Mouse (Mus musculus): ENCODE results near the gene Smad5. TPM values are rescaled to one million over a fixed set of nuclear protein-coding genes. Genes with fewer than 3 reads are reported as not detected.

Gene Smad5
- total RNA-seq, 2 experiments from 2014 or later: 30.6 to 30.7 TPM

DNA sequence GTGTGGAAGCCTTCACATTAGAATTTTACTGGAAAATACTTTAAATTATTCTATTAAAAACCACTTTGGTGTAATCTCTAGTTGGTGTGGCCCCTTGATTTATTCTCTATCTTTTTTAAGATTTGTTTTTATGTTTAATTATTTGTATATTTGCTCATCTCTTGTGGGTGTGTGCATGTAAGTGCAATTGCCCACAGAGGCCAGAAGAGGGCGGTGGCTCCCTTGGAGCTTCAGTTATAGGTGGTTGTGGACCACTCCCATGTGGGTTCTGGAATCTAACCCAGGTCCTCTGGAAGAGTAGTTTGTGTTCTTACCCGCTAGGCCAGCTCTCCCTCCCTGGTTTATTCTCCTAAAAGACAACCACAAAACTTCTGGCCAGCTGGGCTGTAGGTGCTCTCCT, 3.4 kb upstream of the Smad5 start:
- no peak for DNase-seq
- intact Hi-C loops (cut with DNase I): no loop called here

DNA sequence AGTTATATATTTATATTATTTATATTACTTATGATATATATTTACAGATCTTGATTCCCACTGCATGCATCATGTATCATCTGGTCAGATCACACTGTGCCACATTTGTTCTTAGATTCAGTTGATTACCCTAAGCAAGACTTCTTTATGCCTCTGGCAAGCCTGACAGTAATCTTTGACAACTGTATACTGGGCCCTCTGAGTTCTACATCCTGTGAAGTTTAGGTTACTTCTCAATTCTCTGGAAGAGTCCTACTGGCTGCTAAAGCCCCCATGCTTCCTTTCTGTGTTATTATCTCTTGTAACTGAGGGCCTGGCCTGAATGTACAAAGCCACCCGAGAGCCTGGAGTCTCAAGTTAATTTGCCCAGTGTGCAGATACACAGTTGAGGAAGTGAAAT, 1.8 kb upstream of the Smad5 start:
- DNase-seq: no peak
- intact Hi-C loops (cut with DNase I): loop anchor here (5.0 kb wide), 1 partner anchor 39 kb away; no protein-coding TSS in a partner anchor

DNA sequence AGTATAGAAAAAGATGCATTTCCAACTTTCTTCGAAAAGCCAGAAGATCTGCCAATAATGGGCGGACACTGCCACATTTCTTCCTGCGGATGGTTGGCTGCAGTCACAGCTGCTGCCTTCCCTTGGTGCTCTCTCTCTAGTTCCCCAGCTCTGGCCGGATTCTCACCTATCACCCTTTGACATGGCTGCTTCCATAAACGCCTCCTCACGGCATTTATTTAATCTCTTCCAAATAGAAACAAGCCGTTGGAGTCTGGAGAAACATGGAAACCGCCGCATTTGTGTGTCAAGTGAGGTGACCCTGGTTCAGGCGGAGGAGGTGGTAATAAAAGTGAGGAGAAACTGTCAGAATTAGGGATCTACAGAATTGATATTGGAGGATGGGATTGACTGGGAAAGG, 886 bp upstream of the Smad5 start:
- DNase-seq: no peak
- intact Hi-C loops (cut with DNase I): loop anchor here (2.0 to 5.0 kb wide), 2 partner anchors 23 to 40 kb away; no protein-coding TSS in a partner anchor

DNA sequence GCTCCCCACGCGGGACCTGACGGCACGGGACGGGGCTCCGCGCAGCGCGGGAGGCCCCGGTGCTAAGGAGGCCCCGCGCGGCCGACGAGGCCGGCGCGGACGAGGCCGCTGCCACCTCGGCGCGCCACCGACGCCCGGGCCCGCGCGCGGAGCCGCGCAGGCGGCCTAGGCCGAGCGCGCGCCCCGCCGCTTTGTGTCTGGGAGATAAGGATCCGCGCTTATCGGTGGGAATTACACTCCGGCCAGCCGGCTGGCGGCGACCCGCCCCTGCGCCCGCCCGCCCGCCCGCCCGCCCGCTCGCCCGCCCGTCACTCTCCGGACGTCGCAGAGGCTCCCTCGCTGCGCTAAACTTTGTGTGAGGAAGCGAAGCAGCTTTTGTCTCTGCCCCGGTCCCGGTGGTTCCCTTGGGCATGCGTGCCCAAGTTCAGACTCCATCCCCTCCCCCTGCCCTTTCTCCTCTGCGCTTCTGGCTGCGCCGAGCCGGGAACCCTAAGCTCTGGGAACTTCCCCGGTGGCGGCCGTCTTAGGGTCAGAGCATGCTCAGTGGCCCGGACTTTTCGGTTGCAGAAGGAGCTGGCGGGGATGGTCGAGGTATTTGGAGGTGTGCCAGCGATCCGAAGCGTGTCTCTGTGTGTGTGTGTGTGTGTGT, 536 bp downstream of the Smad5 start:
- intact Hi-C loops (cut with DNase I): loop anchor here (2.0 to 5.0 kb wide), 2 partner anchors 25 to 41 kb away; no protein-coding TSS in a partner anchor
- peak; percentile 76 to 78 for DNase-seq

DNA sequence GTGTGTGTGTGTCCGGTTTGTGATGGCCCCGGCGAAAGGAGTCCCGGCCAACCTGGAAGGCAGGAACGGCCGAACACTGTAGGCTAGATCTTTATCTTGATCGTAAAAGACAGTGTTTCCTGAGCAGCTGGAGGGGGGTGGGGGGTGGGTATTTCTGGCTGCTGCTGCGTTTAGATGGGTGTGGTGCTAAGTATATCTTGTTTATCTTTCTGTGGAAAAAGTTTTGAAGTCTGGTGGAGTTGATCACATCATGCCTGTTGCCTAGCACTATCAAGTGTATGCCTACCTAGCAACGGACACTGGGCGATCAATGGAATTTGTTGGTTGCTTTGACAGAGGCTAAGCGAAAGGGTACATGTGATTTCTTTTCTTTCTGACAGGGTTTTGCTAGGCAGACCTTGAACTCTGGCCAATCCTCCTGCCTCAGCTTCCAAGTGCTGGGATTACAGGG, 1.1 kb downstream of the Smad5 start:
- intact Hi-C loops (cut with DNase I): loop anchor here (2.0 to 5.0 kb wide), 2 partner anchors 25 to 42 kb away; no protein-coding TSS in a partner anchor
- DNase-seq: peak; percentile 14 to 37

DNA sequence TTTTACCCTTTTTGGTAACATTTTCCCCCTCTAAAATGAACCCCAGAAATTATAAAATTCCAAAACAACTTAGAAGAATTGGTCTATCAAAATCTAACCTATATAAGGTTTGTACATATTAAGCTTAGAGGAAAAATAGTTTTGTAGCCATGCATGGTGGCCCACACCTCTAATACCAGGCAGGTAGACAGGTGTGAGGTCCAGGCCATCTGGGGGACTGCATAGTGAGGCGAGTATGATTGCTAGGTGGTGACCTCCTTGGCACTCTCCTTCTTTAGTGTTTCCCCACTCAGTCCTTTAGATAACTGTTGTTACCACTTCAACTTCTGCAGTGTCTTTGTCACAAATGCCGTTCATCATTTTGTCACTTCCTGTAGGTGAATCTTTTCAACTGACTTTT, 1.8 kb downstream of the Smad5 start:
- intact Hi-C loops (cut with DNase I): loop anchor here (5.0 kb wide), 1 partner anchor 42 kb away; no protein-coding TSS in a partner anchor
- no peak for DNase-seq

DNA sequence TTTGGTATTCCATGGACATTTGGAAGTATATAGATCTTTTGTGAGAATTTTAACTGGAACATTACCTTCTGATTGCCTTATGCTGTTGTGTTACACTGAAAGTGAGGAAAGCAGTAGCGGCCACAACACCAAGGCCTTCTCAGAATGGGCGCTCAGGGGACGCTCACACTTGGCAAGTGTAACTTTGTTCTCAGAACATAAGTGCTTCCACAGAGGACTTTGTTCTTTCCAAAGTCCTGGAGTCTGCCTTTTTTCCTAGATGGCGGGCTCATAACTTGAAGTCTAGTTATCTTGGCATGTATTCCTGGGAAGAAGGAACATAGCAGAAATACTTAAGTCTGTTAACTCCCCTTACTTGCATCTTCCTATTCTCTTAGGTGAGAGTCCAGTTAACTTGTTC, 4.3 kb downstream of the Smad5 start:
- intact Hi-C loops (cut with DNase I): no loop called here

DNA sequence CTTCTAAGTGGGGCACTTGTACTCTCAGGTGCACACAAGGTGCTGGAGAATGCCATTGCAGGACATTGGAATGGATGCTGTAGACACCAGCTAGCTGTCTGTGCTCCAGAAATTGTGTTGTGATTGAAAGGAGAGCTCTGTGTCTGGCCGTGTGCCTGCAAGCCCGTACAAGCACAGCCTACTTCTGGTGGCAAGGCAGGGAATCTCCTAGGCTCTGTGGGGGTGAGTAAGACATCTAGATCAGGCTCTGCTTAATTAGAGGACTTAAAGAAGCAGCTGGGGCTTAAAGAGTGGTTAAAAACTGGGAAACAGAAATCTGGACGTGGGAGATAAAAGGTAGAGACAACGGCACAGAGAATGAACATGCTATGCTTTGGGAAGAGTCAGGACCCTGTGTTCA, 4.8 kb downstream of the Smad5 start:
- DNase-seq: no peak
- intact Hi-C loops (cut with DNase I): no loop called here

More for the DNA sequence above, 4.3 kb downstream of the Smad5 start:
- DNase-seq: no peak

DNA sequence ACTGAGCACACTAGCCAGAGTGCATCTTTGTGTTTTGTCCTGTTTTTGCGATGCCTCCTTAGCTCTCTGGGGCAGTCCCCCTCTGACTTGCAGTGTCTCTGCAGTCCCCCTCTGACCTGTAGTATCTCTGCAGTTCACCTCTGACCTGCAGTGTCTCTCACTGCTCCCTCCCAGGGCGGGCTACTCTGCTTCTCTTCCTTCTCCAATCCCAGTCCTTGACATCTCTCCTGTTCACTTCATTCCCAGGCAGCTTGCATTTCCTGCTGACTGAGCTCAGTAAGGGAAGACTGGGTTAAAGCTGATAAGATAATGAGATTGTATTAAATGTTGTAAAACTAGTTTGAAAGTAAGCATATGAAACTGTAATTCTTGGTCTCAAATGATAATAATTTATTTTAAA, 7.8 kb downstream of the Smad5 start:
- intact Hi-C loops (cut with DNase I): no loop called here
- no peak for DNase-seq

DNA sequence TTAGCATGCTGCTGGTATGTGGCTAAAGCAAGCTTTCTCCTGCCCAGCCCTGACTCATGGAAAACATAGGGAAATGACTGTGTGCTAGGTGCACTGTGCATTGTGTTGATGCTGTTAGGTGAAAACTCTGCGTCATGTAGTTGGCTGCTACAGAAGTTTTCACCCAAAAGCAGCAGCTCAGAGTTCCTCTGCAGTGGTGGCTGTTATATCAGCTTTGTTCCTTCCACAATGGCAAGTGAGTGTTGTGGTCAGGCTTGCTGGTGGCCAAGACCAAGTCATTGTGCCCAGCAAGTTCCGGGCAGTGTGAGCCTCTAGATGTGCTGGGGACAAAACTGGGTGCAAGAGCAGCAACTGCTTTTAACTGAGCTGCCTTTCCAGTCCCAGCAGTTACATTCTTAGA, 9.4 kb downstream of the Smad5 start:
- intact Hi-C loops (cut with DNase I): no loop called here
- DNase-seq: no peak

DNA sequence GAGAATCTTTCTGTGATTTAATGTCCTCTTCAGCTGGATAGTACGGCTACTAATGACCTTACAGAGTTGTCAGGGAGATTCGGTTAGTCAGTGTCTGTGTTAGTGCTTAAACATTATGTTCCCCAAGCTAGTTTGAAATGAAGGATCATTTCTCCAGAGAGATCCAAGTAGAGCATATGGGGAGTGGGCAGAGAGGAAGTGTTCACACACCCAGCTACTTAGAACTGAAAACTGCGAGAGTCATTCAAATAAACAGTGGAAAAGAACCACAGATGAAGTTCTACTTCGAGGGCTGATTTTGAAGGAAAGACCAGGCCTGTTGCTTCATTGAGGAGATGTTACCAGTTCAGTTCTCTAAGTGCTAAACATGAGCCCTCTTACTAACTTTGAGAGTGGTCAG, 23.7 kb downstream of the Smad5 start:
- no peak for DNase-seq
- intact Hi-C loops (cut with DNase I): no loop called here

DNA sequence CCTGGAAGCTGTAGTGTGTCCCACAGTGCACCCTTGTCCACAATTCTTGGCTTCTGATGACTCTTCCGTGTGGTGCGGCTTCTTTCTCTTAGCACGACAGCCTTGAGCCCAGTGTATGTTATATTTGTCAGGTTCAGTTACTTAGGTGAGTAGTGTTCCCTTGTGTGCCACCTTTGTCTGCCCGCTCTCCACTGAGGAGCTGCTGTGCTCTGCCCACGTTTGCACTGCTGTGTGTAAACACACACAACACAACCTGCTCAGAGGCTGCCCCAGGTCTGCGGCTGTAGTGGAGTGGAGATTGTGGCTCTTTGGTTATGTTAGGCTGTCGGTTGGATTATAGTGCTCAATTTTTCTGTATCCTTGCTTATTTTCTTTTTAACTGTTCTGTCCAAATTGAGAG, 26.2 kb downstream of the Smad5 start:
- no peak for DNase-seq
- intact Hi-C loops (cut with DNase I): no loop called here

DNA sequence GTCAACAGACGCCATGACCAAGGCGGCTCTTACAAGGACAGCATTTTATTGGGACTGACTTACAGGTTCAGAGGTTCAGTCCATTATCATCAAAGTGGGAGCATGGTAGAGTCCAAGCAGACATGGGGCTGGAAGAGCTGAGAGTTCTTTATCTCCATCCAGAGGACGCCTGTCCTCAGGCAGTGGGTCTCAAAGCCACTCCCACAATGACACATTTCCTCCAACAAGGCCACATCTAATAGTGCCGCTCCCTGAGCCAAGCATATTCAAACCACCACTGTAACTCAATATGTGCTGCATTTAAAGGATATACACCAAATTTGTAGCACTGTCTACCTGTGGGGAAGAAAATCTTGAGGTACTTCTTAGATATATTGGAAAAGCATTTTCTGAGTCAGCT, 31.8 kb downstream of the Smad5 start:
- no peak for DNase-seq
- intact Hi-C loops (cut with DNase I): loop anchor here (2.0 to 5.0 kb wide), 4 partner anchors 76 to 257 kb away; no protein-coding TSS in a partner anchor

DNA sequence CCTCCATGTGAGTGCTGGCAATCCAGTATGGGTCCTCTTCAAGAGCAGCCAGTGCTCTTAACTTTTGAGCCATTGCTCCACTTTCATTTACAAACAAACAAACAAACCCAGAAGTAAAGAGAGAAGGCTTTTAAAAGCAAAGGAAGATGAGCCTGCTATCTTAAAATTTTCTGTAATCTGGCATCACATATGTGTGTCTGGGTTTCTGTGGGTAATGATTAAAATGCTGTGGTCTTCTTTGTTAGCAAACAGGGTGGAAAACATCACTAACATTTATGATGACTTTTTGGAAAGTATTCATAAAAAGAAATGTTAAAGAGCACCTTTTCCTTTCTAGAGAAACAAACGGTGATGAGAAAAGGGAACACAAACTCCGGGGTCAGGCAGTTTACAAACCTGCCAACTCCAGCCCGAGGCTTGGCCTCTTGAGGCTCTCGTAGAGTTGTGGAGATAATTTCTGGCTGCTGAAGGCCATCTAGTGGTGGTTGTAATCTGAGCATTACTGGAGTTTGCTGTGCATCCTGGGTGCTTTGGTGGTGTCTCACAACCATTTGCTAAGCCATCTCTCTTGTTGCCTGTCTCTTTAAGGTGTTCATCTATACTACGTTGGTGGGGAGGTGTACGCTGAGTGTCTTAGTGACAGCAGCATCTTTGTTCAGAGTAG, 32.5 kb downstream of the Smad5 start:
- intact Hi-C loops (cut with DNase I): loop anchor here (2.0 to 5.0 kb wide), 4 partner anchors 77 to 258 kb away; no protein-coding TSS in a partner anchor
- no peak for DNase-seq

DNA sequence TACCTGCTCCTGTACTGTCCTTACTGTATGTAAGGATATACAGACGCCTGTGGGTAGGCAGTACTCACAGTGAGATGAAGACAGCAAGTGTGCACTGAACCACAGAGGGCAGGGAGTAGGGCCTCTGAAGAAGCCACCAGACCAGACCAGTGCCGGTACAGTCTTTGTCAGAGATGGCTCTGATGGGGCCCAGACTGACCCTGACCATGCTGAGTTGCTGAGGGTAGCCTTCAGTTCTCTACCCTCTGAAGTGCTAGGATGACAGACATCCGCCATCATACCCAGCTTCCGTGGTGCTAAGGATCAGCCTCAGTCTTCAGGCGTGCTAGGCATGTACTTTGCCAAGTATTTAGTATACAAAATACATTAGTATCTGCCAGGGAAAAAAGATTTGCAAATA, 36.7 kb downstream of the Smad5 start:
- intact Hi-C loops (cut with DNase I): loop anchor here (5.0 kb wide), 2 partner anchors 162 to 262 kb away; no protein-coding TSS in a partner anchor
- no peak for DNase-seq

DNA sequence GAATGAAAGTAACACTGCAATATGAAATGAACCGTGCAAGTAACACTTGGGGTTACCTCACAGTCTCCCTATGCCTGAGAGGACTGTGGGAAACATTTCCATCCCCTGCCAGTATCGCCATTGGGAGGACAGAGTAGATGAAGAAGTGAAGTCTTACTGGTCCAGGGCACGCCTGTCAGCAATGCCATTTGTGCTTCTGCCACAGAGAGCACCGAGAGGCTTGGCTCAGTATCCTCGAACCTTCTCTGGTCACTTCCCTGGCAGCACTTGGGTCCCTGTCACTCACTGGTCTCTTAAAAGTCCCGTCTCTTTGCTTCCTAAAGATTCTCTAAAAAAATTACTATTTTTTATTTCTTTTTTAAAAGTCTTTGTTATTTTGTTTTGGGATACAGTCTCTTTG, 37.7 kb downstream of the Smad5 start:
- no peak for DNase-seq
- intact Hi-C loops (cut with DNase I): no loop called here

DNA sequence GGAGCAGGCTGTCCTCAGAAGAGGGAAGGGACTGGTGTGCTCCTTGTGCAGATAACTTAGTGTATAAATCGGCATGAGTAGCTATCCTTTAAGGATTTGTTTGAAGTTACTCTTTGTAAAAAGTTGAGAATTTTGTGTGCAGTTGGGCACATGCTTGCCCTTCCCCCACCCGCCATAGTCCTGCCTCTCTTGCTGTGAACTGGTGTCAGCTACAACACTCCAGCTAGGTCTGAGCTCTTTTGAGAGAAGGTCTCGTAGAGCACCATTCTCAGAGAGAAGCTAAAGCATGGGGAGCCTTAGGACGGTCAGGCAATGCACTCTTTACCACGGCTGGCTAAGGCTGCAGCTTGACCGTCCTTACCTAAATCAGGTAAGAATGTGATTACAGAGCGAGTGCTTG, 38.9 kb downstream of the Smad5 start:
- intact Hi-C loops (cut with DNase I): no loop called here
- no peak for DNase-seq

DNA sequence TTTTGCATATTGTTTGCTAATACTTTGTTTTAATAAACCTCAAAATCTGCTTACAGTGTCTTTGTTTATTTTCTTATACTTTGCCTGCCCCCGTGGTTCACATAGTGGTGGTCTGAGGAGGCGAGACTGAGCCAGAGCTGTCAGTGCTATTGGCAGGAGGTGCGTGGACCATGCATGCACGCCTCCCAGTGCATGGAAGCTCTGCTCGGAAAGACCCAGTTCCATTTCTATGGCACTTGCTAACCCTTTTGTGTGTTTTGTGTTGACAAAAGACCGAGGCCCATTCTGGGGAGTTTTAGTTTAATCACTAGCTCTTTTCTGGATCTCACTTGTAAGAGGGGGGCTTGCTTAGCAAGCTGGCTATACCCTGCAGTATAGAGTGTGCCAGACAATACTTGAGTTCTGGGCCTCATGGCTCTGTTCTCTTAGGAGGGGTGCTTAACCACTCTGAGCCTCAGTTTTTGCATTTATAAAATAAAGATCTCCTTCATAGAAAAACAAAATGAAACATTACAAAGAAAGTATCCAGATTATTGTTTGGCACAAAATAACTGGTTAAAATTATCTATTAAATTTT, 39.6 kb downstream of the Smad5 start:
- no peak for DNase-seq
- intact Hi-C loops (cut with DNase I): no loop called here

DNA sequence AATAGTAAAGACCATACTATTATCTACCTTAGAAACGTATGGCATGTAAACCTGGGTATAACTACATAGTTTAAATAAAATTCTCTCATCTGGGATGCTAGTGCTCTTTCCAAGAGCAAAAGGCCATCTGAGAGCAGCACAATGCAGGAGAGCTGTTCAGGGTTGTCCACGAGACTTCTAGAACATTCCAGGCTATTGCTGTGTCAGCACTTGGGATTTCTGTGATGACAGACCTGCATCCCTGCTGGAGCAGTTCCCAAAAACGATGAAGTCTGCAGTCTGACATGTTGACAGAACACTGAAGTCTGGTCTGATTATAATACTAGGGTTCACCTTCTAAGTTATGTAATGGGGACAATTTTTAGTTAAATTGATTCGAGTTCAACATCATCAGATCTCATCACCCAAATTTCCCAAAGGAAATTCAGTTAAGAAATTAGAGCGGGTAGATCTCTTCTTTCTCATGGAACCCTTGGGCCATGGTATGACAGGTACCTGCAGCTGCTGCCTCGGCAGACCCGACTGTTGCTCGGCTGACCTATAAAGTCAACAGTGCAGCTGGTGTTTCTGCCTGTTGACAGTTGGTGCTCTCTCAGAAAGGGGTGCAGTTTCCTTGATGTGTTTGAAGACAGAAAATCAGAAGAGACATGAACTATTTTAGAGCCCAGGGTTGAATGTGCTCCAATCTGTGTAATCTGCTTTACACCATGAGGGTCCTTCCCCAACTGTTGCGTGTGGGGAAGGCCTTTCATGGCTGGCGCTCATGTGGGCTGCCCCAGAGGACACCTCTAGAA, 44.1 kb downstream of the Smad5 start:
- intact Hi-C loops (cut with DNase I): no loop called here
- DNase-seq: no peak

DNA sequence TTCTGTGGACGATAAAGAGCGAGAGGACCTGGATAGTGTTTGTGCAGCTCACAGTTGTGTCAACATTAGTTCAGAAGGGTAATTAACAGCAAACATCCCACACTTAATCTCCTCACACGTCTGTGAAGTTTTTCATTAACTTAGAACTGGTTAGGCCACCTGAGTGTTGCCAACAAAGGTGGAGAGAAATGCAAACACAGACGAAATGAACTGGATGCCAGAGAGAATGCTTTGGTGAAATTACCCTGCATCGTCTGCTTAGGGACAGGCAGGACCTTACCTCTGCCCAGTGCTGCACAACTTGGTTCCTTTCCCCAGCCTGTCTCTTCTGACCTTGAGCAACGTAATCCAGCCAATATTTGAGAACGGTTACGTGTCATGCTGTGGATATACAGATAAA, 44.7 kb downstream of the Smad5 start:
- DNase-seq: no peak
- intact Hi-C loops (cut with DNase I): no loop called here

DNA sequence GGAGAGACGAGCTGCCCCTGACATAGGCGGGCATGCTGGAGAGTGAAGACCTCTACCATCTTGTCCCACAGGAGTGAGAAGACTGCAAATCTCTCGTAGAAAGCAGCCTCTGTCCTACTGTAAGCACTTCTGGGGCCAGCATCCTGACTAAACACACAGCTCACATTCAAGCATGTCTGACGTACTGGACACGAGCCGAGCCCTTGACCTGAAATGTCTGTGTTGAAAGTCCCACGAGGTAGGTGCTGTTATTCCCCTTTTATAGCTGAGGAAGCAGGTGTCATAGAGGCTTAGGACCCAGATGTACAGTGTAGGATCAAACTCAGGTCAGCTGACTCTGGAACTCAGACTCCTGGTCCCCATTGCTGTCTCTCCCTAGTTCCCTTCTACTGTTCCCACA, 46.6 kb downstream of the Smad5 start:
- intact Hi-C loops (cut with DNase I): no loop called here
- DNase-seq: no peak

Measured in heart, postnatal 36 days (tissue).